Mouse (Mus musculus): ENCODE results near the gene Tent5b.

- TF ChIP-seq CTCF (IDR thresholded peaks at IDR 0.05; ENCODE audit: low read depth, low read length) (no peak), TAL1 (conservative IDR thresholded peaks at IDR 0.05; ENCODE audit: low read depth, low read length) (no peak), GATA1 (IDR thresholded peaks at IDR 0.05; ENCODE audit: borderline replicate concordance, low read length) (no peak)
Observed at GRCm38 (mm10) chr4:133458044-133458443, 21.9 kb upstream of the Tent5b start.
